Mouse (Mus musculus): ENCODE data around the gene Parn. TPM values are rescaled to one million over a fixed set of nuclear protein-coding genes. Genes with fewer than 3 reads are reported as not detected.

Parn gene
- total and polyA plus RNA-seq, 3 experiments: 26.7 to 160 (median 38.2) TPM

DNA sequence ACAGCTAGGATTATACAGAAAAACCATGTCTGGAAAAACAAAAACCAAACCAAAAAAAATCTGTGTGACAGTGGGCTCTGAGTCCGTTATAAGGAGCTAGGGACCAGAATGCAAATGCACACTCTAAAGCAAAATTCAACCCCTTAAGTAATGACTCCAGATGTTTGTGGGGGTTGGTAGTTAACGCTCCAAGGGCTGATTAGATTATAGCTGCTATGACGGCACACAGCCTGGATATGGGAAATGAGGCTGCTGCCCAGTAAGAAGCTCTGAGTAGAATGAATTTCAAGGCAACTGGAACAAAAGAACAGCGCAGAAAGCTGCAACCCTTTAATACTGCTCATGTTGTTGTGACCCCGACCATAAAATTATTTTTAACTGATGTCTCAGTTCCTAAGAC lies 52.7 kb downstream of the Parn start:
- no peak for TF ChIP-seq ELF1 (IDR thresholded peaks at IDR 0.05; ENCODE audit: low read depth, low read length)
- TF ChIP-seq GABPA (IDR thresholded peaks at IDR 0.05; ENCODE audit: low read depth, low read length): no peak
- TF ChIP-seq CHD1 (IDR thresholded peaks at IDR 0.05; ENCODE audit: low read depth, low read length): no peak
- no peak for TF ChIP-seq MYC (IDR thresholded peaks at IDR 0.05; ENCODE audit: low read depth, low read length)
- no peaks in the 10 kb centered on the region for H3K79me2 ChIP-seq (ENCODE audit: control insufficient read depth, insufficient read depth, low read length, poor library complexity)

DNA sequence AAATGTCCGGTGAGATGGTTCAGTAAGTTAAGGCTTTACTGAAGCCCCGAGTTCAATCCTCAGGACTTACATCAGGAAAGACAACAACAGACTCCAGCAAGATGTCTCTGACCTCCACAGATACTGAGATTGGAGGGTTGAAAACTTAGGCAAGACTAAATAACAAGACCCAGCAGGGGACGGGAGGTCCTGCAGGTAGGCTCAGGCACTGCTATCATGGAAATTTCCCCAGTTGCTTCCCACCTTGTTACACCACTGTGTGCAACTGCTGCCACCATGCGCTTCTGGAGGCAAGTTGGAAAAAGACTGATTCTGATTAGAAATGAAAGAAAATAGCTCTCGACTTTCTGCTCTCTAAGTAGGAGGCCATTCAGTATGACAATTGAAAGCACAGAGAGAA lies 55.4 kb downstream of the Parn start:
- no peak for DNase-seq (ENCODE audit: low read depth, low spot score)
- peaks cover 8 to 10% of the 10 kb centered on the region in 2 experiments; a peak in 3 of 4 replicates for H3K4me1 ChIP-seq (ENCODE audit: control insufficient read depth in 1 of 2, insufficient read depth in 2 of 2, low read length in 2 of 2)
- no peaks in the 10 kb centered on the region for H3K79me2 ChIP-seq (ENCODE audit: control insufficient read depth, insufficient read depth, low read length, poor library complexity)
- H3K9ac ChIP-seq (ENCODE audit: control insufficient read depth, low read depth, low read length, poor library complexity, severe bottlenecking): no peak overlapping the region
- peaks cover 2 to 15% of the 10 kb centered on the region in 2 experiments for H3K36me3 ChIP-seq (ENCODE audit: control insufficient read depth in 1 of 2, insufficient read depth in 2 of 2, low read length in 2 of 2)
- no peak overlapping the region for H3K27ac ChIP-seq (ENCODE audit: control insufficient read depth, low read depth, low read length)
- no peaks in the 10 kb centered on the region for H3K27me3 ChIP-seq (ENCODE audit: control insufficient read depth in 1 of 2, insufficient read depth in 2 of 2, low read length in 2 of 2)
- no peaks in the 10 kb centered on the region for H3K9me3 ChIP-seq (replicated peaks; ENCODE audit: insufficient read depth, low read length)
- H3K4me3 ChIP-seq (ENCODE audit: control insufficient read depth in 1 of 2, insufficient read depth in 1 of 2, low read depth in 2 of 2, low read length in 2 of 2): no peak overlapping the region
- no peak for TF ChIP-seq MAZ (IDR thresholded peaks at IDR 0.05; ENCODE audit: low read depth, low read length)
- TF ChIP-seq USF2 (IDR thresholded peaks at IDR 0.05; ENCODE audit: borderline replicate concordance in 1 of 2, insufficient read depth in 1 of 2, low read depth in 1 of 2, low read length in 2 of 2): no peak
- no peak for TF ChIP-seq BHLHE40 (IDR thresholded peaks at IDR 0.05; ENCODE audit: borderline replicate concordance, low read depth, low read length)
- no peak for TF ChIP-seq EP300 (IDR thresholded peaks at IDR 0.05; ENCODE audit: low read depth in 1 of 2, low read length in 2 of 2)
- no peak for TF ChIP-seq HCFC1 (IDR thresholded peaks at IDR 0.05; ENCODE audit: low read depth, low read length)
- TF ChIP-seq POLR2A (IDR thresholded peaks at IDR 0.05; ENCODE audit: control insufficient read depth in 1 of 2, insufficient read depth in 1 of 2, low read depth in 1 of 2, low read length in 2 of 2, poor library complexity in 1 of 2): no peak

More for the DNA sequence above, 52.7 kb downstream of the Parn start:
- no peaks in the 10 kb centered on the region for H3K9me3 ChIP-seq (replicated peaks; ENCODE audit: insufficient read depth, low read length)
- no peak overlapping the region for H3K27ac ChIP-seq (ENCODE audit: control insufficient read depth, low read depth, low read length)
- peaks cover 8 to 10% of the 10 kb centered on the region in 2 experiments; a peak in 3 of 4 replicates for H3K4me1 ChIP-seq (ENCODE audit: control insufficient read depth in 1 of 2, insufficient read depth in 2 of 2, low read length in 2 of 2)
- H3K4me3 ChIP-seq (ENCODE audit: control insufficient read depth in 1 of 2, insufficient read depth in 1 of 2, low read depth in 2 of 2, low read length in 2 of 2): no peak overlapping the region
- DNase-seq (ENCODE audit: low read depth, low spot score): no peak
- H3K36me3 ChIP-seq (ENCODE audit: control insufficient read depth in 1 of 2, insufficient read depth in 2 of 2, low read length in 2 of 2): peaks cover 2 to 15% of the 10 kb centered on the region in 2 experiments
- H3K27me3 ChIP-seq (ENCODE audit: control insufficient read depth in 1 of 2, insufficient read depth in 2 of 2, low read length in 2 of 2): no peaks in the 10 kb centered on the region
- H3K9ac ChIP-seq (ENCODE audit: control insufficient read depth, low read depth, low read length, poor library complexity, severe bottlenecking): no peak overlapping the region

DNA sequence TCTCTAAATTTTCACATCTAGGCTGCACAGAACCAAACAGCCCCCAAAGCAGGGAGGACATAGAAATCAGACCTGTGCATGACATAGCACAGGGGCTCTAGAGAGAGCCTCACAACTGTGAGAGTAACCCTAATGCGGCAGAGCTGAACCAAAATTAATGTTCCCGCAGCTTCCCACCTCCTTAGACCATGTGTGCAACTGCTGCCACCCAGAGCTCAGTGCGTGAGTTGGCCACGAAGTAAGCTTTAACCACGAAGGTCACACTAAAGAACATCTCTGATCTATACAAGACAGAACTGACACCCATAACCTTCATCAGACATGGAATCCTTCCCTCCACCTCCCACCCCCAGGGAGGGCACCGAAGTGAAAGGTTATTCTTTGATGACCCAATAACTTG lies 55.9 kb downstream of the Parn start:
- H3K27me3 ChIP-seq (ENCODE audit: control insufficient read depth in 1 of 2, insufficient read depth in 2 of 2, low read length in 2 of 2): no peaks in the 10 kb centered on the region
- H3K79me2 ChIP-seq (ENCODE audit: control insufficient read depth, insufficient read depth, low read length, poor library complexity): no peaks in the 10 kb centered on the region
- no peaks in the 10 kb centered on the region for H3K9me3 ChIP-seq (replicated peaks; ENCODE audit: insufficient read depth, low read length)
- no peak overlapping the region for H3K9ac ChIP-seq (ENCODE audit: control insufficient read depth, low read depth, low read length, poor library complexity, severe bottlenecking)
- TF ChIP-seq RAD21 (IDR thresholded peaks at IDR 0.05; ENCODE audit: low read depth, low read length) (no peak), MXI1 (IDR thresholded peaks at IDR 0.05; ENCODE audit: low read depth, low read length) (no peak), MAZ (IDR thresholded peaks at IDR 0.05; ENCODE audit: low read depth, low read length) (no peak), ETS1 (IDR thresholded peaks at IDR 0.05; ENCODE audit: low read depth, low read length) (no peak), POLR2A (IDR thresholded peaks at IDR 0.05; ENCODE audit: control insufficient read depth in 1 of 2, insufficient read depth in 1 of 2, low read depth in 1 of 2, low read length in 2 of 2, poor library complexity in 1 of 2) (no peak), BHLHE40 (IDR thresholded peaks at IDR 0.05; ENCODE audit: borderline replicate concordance, low read depth, low read length) (no peak), MYC (IDR thresholded peaks at IDR 0.05; ENCODE audit: low read depth, low read length) (no peak), CHD1 (IDR thresholded peaks at IDR 0.05; ENCODE audit: low read depth, low read length) (no peak), EP300 (IDR thresholded peaks at IDR 0.05; ENCODE audit: low read depth in 1 of 2, low read length in 2 of 2) (no peak), JUND (IDR thresholded peaks at IDR 0.05; ENCODE audit: low read depth, low read length) (no peak), TAL1 (IDR thresholded peaks at IDR 0.05; ENCODE audit: low read length) (no peak)
- no peak overlapping the region for H3K27ac ChIP-seq (ENCODE audit: control insufficient read depth, low read depth, low read length)
- peaks cover 2 to 15% of the 10 kb centered on the region in 2 experiments for H3K36me3 ChIP-seq (ENCODE audit: control insufficient read depth in 1 of 2, insufficient read depth in 2 of 2, low read length in 2 of 2)
- H3K4me1 ChIP-seq (ENCODE audit: control insufficient read depth in 1 of 2, insufficient read depth in 2 of 2, low read length in 2 of 2): peaks cover 8 to 10% of the 10 kb centered on the region in 2 experiments; a peak in 3 of 4 replicates
- no peak overlapping the region for H3K4me3 ChIP-seq (ENCODE audit: control insufficient read depth in 1 of 2, insufficient read depth in 1 of 2, low read depth in 2 of 2, low read length in 2 of 2)
- peak; percentile 15 for DNase-seq (ENCODE audit: low read depth, low spot score)

Measured in MEL (cell line).